Comparison of ENCODE assay signal across 16 mouse cellular contexts in the genomic region with DNA sequence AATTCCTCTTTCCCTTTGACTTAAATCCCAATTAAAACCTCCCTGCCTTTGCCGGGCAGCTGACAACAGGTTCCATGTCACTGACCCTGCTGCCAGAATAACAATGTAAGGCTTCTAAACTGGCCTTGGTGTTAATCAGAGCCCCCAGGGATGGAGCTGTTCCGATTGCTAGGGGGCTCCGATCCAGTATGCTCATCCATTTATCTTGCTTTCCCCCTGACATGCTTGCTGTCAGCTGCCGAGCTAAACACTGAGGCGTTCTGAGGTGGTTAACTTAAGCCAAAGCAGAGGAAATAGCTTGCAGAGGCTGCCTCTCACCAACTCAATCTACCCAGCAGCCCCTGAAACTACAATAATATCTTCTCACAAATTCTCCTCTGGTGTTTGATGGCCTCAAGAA.
DNase-seq lines count a peak whose midpoint lies in the region; ATAC-seq and TF ChIP-seq lines count a peak whose summit lies in the region.
"Had no signal": no experiment of that assay in that cellular context is flagged by ENCODE, and none has a peak within 500 bp of the region (broad histone marks: within the 10 kb centered on the region; RNA-seq: fewer than 3 reads in every experiment).

No protein-coding gene starts in this region.

- H3K27me3 ChIP-seq in hindbrain, embryonic 10.5 days (ENCODE audit: insufficient read depth, poor library complexity, severe bottlenecking) = peaks cover 12% of the 10 kb centered on the region
- no peaks in the 10 kb centered on the region for H3K27me3 ChIP-seq in hindbrain, embryonic 12.5 days
- H3K27me3 ChIP-seq in hindbrain, embryonic 16.5 days (replicated peaks; ENCODE audit: control insufficient read depth, insufficient read depth, low read length) = no peaks in the 10 kb centered on the region
- H3K27me3 ChIP-seq in midbrain, postnatal 0 days (ENCODE audit: insufficient read depth, low read length) = no peaks in the 10 kb centered on the region
- peaks cover 22% of the 10 kb centered on the region for H3K27me3 ChIP-seq in forebrain, embryonic 12.5 days
- no peaks in the 10 kb centered on the region for H3K27me3 ChIP-seq in forebrain, embryonic 16.5 days (replicated peaks; ENCODE audit: control insufficient read depth, insufficient read depth, low read length)

- peak; percentile 30 for DNase-seq in hindbrain, embryonic 10.5 days (ENCODE audit: low spot score)
- DNase-seq in embryo, embryonic 10.5 days (ENCODE audit: low spot score) = peak; percentile 58
- peak; percentile 41 for DNase-seq in midbrain, postnatal 0 days (ENCODE audit: low spot score)
- DNase-seq: cerebellum, adult 9-11 months; gastrocnemius, adult 2 months; kidney, adult 2 months; lung, adult 18-20 months had no signal

- H3K9ac ChIP-seq in hindbrain, embryonic 12.5 days = no peak overlapping the region
- 0 out of 2 replicates have a peak overlapping the region, but pooled peaks have one; percentile 27 for H3K9ac ChIP-seq in hindbrain, embryonic 16.5 days (ENCODE audit: low read depth, low read length)
- no peak overlapping the region for H3K9ac ChIP-seq in midbrain, postnatal 0 days (replicated peaks; ENCODE audit: low read length, poor library complexity, severe bottlenecking)
- H3K9ac ChIP-seq in forebrain, embryonic 12.5 days = no peak overlapping the region
- H3K9ac ChIP-seq in forebrain, embryonic 16.5 days (replicated peaks; ENCODE audit: low read depth, low read length) = no peak overlapping the region
- H3K9ac ChIP-seq: heart, embryonic 15.5 days; limb, embryonic 13.5 days had no signal

- H3K27ac ChIP-seq in hindbrain, embryonic 10.5 days = peak overlapping the region; percentile 8; the same call in 1 of the 2 replicates
- H3K27ac ChIP-seq in hindbrain, embryonic 12.5 days = no peak overlapping the region
- H3K27ac ChIP-seq in hindbrain, embryonic 16.5 days (ENCODE audit: low read depth, low read length) = no peak overlapping the region
- no peak overlapping the region for H3K27ac ChIP-seq in midbrain, postnatal 0 days (ENCODE audit: low read depth, low read length)
- no peak overlapping the region for H3K27ac ChIP-seq in forebrain, embryonic 12.5 days
- H3K27ac ChIP-seq in forebrain, embryonic 16.5 days (ENCODE audit: low read length) = no peak overlapping the region
- H3K27ac ChIP-seq: gastrocnemius, adult 2 months; heart, embryonic 15.5 days; limb, embryonic 13.5 days; stomach, postnatal 0 days had no signal

- WGBS in hindbrain, embryonic 10.5 days = under 1% methylated on average over 5 of the region's 5 CpGs
- WGBS in hindbrain, embryonic 12.5 days = under 1% methylated on average over 5 of the region's 5 CpGs
- 4% methylated on average over 5 of the region's 5 CpGs for WGBS in hindbrain, embryonic 16.5 days
- WGBS in midbrain, postnatal 0 days = 6% methylated on average over 5 of the region's 5 CpGs
- 3% methylated on average over 5 of the region's 5 CpGs for WGBS in forebrain, embryonic 12.5 days
- WGBS in forebrain, embryonic 16.5 days = 3% methylated on average over 5 of the region's 5 CpGs

- H3K4me2 ChIP-seq in hindbrain, embryonic 12.5 days (replicated peaks) = no peak overlapping the region
- peak overlapping the region; percentile 31 for H3K4me2 ChIP-seq in hindbrain, embryonic 16.5 days (ENCODE audit: low read length)
- no peak overlapping the region for H3K4me2 ChIP-seq in midbrain, postnatal 0 days (ENCODE audit: low read depth, low read length, poor library complexity, severe bottlenecking)
- H3K4me2 ChIP-seq in forebrain, embryonic 12.5 days = no peak overlapping the region; the same call in 1 of the 2 replicates
- no peak overlapping the region for H3K4me2 ChIP-seq in forebrain, embryonic 16.5 days (ENCODE audit: low read length)
- H3K4me2 ChIP-seq: heart, embryonic 15.5 days; limb, embryonic 13.5 days had no signal

- no peak for ATAC-seq in hindbrain, embryonic 12.5 days (ENCODE audit: low FRiP score)
- ATAC-seq in hindbrain, embryonic 16.5 days = no peak
- no peak for ATAC-seq in midbrain, postnatal 0 days (ENCODE audit: low FRiP score)
- no peak for ATAC-seq in forebrain, embryonic 12.5 days (ENCODE audit: low FRiP score)
- ATAC-seq in forebrain, embryonic 16.5 days = no peak
- no peak for ATAC-seq in inflammation-experienced regulatory T-cells, adult 6 months

- H3K36me3 ChIP-seq in hindbrain, embryonic 10.5 days = no peaks in the 10 kb centered on the region
- no peaks in the 10 kb centered on the region for H3K36me3 ChIP-seq in hindbrain, embryonic 12.5 days
- no peaks in the 10 kb centered on the region for H3K36me3 ChIP-seq in hindbrain, embryonic 16.5 days (ENCODE audit: control insufficient read depth, insufficient read depth, low read length)
- H3K36me3 ChIP-seq in midbrain, postnatal 0 days (ENCODE audit: insufficient read depth, low read length) = no peaks in the 10 kb centered on the region
- no peaks in the 10 kb centered on the region for H3K36me3 ChIP-seq in forebrain, embryonic 12.5 days (replicated peaks)
- no peaks in the 10 kb centered on the region for H3K36me3 ChIP-seq in forebrain, embryonic 16.5 days (ENCODE audit: control insufficient read depth, insufficient read depth)
- H3K36me3 ChIP-seq: G1E; heart, embryonic 15.5 days; limb, embryonic 13.5 days had no signal

- peaks cover 21% of the 10 kb centered on the region for H3K4me1 ChIP-seq in hindbrain, embryonic 10.5 days (replicated peaks)
- peaks cover 15% of the 10 kb centered on the region for H3K4me1 ChIP-seq in hindbrain, embryonic 12.5 days
- H3K4me1 ChIP-seq in hindbrain, embryonic 16.5 days (ENCODE audit: control insufficient read depth, insufficient read depth, low read depth, low read length) = peaks cover 10% of the 10 kb centered on the region
- H3K4me1 ChIP-seq in midbrain, postnatal 0 days (ENCODE audit: insufficient read depth, low read length) = no peaks in the 10 kb centered on the region
- H3K4me1 ChIP-seq in forebrain, embryonic 12.5 days = peaks cover 6% of the 10 kb centered on the region
- no peaks in the 10 kb centered on the region; the same call in 1 of the 2 replicates for H3K4me1 ChIP-seq in forebrain, embryonic 16.5 days (replicated peaks; ENCODE audit: control insufficient read depth, insufficient read depth, low read length)
- H3K4me1 ChIP-seq: heart, embryonic 15.5 days had no signal

- H3K4me3 ChIP-seq in hindbrain, embryonic 10.5 days = no peak overlapping the region
- no peak overlapping the region for H3K4me3 ChIP-seq in hindbrain, embryonic 12.5 days
- H3K4me3 ChIP-seq in hindbrain, embryonic 16.5 days (ENCODE audit: low read length) = no peak overlapping the region
- no peak overlapping the region for H3K4me3 ChIP-seq in midbrain, postnatal 0 days (ENCODE audit: low read depth, low read length)
- no peak overlapping the region for H3K4me3 ChIP-seq in forebrain, embryonic 12.5 days (replicated peaks)
- H3K4me3 ChIP-seq in forebrain, embryonic 16.5 days (replicated peaks; ENCODE audit: low read length) = no peak overlapping the region
- H3K4me3 ChIP-seq: gastrocnemius, adult 2 months; heart, embryonic 15.5 days; limb, embryonic 13.5 days had no signal

- H3K9me3 ChIP-seq in hindbrain, embryonic 10.5 days = no peaks in the 10 kb centered on the region
- no peaks in the 10 kb centered on the region for H3K9me3 ChIP-seq in hindbrain, embryonic 12.5 days (replicated peaks)
- H3K9me3 ChIP-seq in hindbrain, embryonic 16.5 days (ENCODE audit: control insufficient read depth, low read length) = no peaks in the 10 kb centered on the region
- no peaks in the 10 kb centered on the region for H3K9me3 ChIP-seq in midbrain, postnatal 0 days (ENCODE audit: low read length)
- H3K9me3 ChIP-seq in forebrain, embryonic 12.5 days = no peaks in the 10 kb centered on the region
- H3K9me3 ChIP-seq in forebrain, embryonic 16.5 days (ENCODE audit: control insufficient read depth, low read length) = no peaks in the 10 kb centered on the region
- H3K9me3 ChIP-seq: heart, embryonic 15.5 days; limb, embryonic 13.5 days had no signal

- TF ChIP-seq CTCF in midbrain, postnatal 0 days (IDR thresholded peaks at IDR 0.05) = no peak
